Mouse (Mus musculus) limb, embryonic 15.5 days (tissue): ENCODE data around the gene Gm49369. TPM values are rescaled to one million over a fixed set of nuclear protein-coding genes. Genes with fewer than 3 reads are reported as not detected.

Experiments used
- polyA plus RNA-seq: library from polyadenylated mRNA; unstranded; fragments of >200 nt; fragmentation: Nextera tagmentation; extraction: Ambion mirVana; gene quantifications from 2 replicates; pipeline ENCODE4 v1.2.1, GENCODE M21; 2015

Gm49369 gene
- polyA plus RNA-seq, 1 experiment from 2014 or later = not detected

Other genes starting within 250 kb of the Gm49369 start
- gene Gm39115, start 246.6 kb downstream of the Gm49369 start, polyA plus RNA-seq = not detected in 2 replicates
- gene Gm45337, start 238.1 kb downstream of the Gm49369 start, polyA plus RNA-seq = not detected in 2 replicates
- gene Gm29735, start 225.6 kb downstream of the Gm49369 start, polyA plus RNA-seq = not detected in 2 replicates
- not detected in 2 replicates for gene Gm4553, start 216.9 kb downstream of the Gm49369 start, polyA plus RNA-seq
- gene Krtap5-2, start 206.7 kb downstream of the Gm49369 start, polyA plus RNA-seq = not detected in 2 replicates
- not detected in 2 replicates for gene Gm10153, start 192.3 kb downstream of the Gm49369 start, polyA plus RNA-seq
- gene Krtap5-3, start 181.3 kb downstream of the Gm49369 start, polyA plus RNA-seq = not detected in 2 replicates
- gene Gm7579, start 170.8 kb downstream of the Gm49369 start, polyA plus RNA-seq = not detected in 2 replicates
- gene Krtap5-5, start 152.7 kb downstream of the Gm49369 start, polyA plus RNA-seq = not detected in 2 replicates
- not detected in 2 replicates for gene Gm40460, start 141.6 kb downstream of the Gm49369 start, polyA plus RNA-seq
- not detected in 2 replicates for gene Gm2431, start 124.3 kb downstream of the Gm49369 start, polyA plus RNA-seq
- gene Gm4559, start 108.3 kb downstream of the Gm49369 start, polyA plus RNA-seq = not detected in 2 replicates
- not detected in 2 replicates for gene Krtap5-1, start 85.5 kb downstream of the Gm49369 start, polyA plus RNA-seq
- gene Krtap5-4, start 79.1 kb downstream of the Gm49369 start, polyA plus RNA-seq = not detected in 2 replicates
- 4.0 and 4.6 TPM in 2 replicates for gene Ifitm10, start 8.9 kb downstream of the Gm49369 start, polyA plus RNA-seq
- 392 and 426 TPM in 2 replicates for gene Ctsd, start 5.4 kb upstream of the Gm49369 start, polyA plus RNA-seq
- gene Syt8, start 52.2 kb upstream of the Gm49369 start, polyA plus RNA-seq = 6.3 and 6.7 TPM in 2 replicates
- gene Tnni2, start 59.1 kb upstream of the Gm49369 start, polyA plus RNA-seq = 136 and 529 TPM in 2 replicates
- gene Lsp1, start 78.1 kb upstream of the Gm49369 start, polyA plus RNA-seq = 57.3 and 63.3 TPM in 2 replicates
- gene Tnnt3, start 116.2 kb upstream of the Gm49369 start, polyA plus RNA-seq = 154 and 517 TPM in 2 replicates
- gene Mrpl23, start 150.0 kb upstream of the Gm49369 start, polyA plus RNA-seq = 28.8 and 30.5 TPM in 2 replicates